Mouse (Mus musculus) layer of hippocampus, postnatal 25 days (tissue): ENCODE results near the gene Nudt3. TPM values are rescaled to one million over a fixed set of nuclear protein-coding genes. Genes with fewer than 3 reads are reported as not detected.

Experiments used
- DNase-seq, 2 experiments: peaks; one replicate each; pipeline ENCODE4 v3.0.0; 2022; ENCODE audit warnings: mixed read lengths in 2 of 2, low spot score in 1 of 2; ENCODE audit errors: extremely low spot score in 1 of 2
- total RNA-seq, 2 experiments: library from RNA; stranded (reverse); gene quantifications; 2 replicates each; pipeline ENCODE4 v1.2.3; 2021

Nudt3 gene
- total RNA-seq, 2 experiments from 2014 or later, result 534 to 560 TPM

DNA sequence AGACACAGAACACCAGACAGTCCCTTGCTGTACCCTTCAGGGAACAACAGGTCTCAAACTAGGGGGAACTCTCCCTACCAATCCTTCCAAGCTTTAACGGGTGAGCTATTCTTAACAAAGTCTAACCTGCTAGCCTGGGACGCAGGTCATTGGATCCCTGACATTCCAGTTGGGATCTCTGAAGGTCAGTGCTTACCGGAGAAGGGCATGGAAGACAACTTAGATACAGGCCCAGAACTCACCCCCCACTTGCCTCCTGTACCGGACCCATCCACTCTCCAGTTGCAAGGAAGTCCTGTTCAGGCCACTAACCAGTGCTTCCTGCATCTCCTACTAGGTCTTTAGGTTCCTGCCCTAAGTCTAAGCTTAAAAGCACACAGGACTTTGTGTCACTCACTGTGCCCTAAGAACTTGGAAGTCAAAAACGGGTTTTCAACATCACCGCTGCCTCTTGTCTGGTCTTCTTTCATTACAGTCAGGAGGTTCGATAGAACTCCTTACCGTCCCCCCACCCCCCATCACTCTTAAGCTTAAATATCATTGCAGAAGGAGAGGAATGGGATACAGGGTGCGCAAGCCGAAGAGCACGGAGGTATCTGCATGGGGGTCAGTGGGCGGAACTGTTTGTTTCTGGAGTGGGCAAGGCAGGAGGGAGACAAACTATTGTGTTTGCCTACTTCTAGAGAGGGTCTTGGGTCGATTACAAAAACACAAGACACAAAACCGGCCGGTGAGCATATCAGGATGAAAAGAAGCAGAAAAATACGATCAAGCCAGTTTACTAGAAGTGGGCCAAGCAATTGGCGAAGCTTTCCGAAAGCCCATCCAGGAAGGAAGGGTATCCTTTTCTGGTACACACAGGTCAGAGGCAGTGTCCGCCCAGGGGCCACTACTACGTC, 69.0 kb downstream of the Nudt3 start:
- no peak for DNase-seq

DNA sequence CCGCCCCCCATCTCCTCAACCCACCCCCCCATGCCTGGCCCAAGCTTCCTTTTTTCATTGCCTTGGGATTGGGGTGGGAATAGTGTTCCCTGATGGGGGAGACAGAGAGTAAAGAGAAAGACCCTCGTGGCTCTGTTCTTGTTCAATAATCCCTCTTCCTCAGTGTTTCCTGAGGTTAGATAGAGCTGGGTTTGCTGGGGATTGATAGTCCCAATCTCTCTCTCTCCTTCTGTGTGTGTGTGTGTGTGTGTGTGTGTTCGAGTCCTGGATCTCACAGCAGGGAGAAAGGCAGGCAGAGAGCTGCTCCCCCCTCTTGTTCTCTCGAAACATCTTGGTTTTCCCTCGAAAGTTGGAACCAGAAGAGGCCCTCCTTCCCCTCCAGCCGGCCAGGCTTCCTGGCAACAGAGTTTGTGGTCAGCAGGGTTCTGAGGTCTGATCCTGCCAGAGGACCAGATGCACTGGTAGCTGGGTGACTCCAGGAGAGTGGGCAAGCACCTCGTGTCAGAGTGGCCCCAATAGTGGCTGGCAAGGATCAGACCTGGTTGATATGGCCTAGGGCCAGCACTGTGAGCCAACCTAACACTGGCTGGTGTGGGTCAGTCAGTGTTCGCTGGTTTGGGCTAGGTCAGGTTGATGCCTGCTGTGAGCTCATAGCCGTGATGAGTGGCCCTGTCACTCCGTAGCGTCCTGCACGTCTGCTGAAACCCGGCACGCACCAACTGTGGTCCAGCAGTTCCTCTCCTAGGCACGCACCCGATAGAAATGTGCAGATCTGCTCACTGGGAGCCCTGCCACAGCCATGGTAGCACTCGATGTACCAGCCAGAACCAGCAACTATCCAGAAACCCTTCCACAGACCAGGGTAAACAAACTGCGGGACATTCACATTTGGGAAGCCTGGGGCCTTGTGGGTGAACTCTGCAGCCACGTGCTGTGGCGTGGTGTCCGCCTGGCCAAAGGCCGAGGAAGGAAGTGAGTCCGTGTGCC, 70.8 kb downstream of the Nudt3 start:
- no peak for DNase-seq

DNA sequence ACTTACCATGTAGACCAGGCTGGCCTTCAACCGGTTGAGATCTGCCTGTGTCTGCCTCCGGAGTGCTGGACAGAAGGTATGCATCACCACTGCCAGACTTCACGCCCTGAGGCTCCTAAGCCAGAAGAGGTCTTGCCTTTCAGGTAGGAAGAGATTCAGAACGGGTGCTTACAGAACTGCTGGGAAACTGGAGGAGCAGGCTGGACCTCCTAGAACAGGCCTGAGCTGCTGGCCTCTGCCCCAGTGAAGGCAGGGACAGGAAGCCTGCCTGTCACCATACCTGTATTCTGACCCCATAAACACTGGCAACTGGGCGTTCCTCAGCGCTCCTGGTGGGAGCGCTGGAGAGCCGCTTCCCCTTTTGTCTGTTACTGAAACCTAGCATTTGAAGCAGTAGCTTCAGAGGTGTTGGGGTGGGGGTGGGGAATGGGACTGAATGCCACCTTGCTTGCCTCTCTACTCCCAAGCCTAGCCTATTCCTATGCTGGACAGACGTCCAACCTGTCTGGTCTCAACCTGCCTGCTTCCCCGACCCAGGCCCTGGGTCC, 71.8 kb downstream of the Nudt3 start:
- DNase-seq, result no peak

DNA sequence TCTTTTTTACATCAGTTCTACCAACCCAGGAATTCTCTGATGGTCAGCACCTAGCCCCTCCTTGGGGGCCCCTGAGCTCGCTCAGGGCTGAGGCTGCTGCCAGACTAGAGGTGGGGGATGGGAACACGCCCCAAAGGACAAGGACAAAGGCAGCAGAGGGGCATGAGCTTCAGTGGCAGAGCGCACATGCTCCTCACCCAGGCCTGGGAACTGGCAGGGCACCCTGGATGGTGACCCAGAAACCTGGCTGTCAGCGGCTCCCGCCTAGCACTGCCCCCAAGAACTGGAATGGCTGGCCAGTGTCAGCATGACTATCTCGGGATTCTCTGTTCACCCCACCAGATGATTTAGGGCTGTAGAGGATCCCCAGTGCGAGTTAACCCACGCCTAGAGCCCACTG, 74.1 kb downstream of the Nudt3 start:
- DNase-seq, result no peak

DNA sequence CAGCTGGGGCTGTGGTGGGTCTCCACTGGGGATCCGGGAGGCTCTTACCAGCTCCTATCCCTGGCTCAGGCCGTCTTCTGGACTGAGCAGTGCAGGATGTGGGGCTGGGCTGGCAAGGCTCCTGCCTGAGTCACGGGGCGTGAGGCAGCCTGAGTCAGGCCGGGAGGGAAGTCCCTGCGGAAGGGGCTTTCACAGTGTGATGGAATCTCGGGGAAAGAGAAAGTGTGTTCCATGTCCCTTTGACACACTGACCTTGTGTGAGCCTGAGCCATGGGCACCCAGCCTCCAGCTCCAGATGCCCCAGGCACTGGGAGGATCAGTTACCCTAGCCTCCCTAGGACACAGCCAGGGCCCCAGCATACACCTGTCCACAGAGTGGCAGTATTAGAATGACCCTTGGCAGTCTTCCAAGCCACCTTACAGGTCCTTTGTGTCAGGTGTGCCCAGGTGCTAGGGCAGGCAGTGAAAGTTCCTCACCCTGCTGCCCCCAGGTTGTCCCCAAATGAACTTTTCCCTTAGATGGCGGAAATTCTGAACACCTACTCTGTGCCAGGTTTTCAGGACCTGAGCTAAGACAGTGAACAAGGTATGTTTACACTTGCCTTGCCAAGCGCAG, 75.9 kb downstream of the Nudt3 start:
- no peak for DNase-seq

DNA sequence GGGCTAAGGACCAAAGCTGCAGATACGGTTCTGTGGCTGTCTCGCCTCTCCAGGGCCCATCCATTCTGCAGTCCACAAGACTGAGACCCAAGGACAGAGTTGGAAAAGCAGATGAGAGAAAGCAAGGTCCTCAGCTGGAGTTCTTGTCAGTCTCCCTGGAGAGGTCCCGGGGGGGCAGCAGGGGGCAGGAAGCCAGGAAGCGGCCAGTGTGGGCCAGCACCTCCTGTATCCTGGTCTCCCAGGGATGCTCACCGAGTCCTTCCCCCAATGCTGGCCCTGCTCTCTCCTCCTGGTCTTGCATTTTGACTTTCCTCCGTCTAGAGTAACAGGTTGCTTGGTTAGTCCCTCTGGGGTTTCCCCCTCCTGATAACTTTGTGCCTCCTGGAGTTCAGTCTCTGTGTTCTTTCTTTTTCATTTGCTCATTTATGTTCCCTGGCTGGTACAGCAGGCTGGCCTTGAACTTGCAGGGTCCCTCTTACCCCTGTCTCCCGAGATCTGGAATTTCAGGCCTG, 76.7 kb downstream of the Nudt3 start:
- no peak for DNase-seq

DNA sequence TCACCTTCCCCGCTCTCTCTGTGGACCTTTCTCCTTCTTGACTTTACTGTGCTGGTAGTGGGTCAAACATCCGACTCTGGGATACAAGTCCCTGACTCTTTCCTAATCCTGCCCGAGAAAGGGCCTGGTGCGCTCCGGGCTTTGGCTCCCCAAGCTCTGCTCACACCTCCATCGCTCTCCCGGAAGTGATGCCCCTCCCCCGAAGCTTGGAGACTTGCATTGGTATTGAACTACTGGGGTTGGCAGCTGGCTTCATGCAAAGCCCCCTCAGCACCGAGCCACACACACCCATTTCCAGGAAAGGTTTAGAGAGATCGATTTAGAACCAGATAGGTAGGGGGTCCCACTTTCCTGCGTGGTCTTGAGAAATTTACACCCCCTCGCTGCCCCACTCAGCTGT, 77.3 kb downstream of the Nudt3 start:
- DNase-seq, result no peak

DNA sequence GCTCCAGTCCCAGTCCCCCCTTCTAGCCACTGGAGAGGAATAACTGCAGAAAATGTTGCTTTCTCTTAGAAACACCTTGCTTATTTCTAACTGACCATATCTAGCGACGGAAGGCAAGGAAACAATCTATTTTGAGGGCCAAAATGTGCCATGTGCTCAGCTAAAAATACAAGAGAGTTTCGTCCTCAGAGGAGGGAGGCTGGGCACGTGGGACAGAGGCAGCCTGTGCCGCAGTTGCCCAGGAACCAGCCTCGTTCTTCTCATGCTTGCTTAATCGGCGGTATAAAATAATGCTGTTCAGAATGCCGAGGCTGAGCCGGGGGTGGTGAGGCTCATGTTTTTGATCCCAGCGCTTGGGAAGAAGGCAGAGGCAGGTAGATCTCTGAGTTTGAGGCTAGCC, 78.7 kb downstream of the Nudt3 start:
- DNase-seq, result no peak

DNA sequence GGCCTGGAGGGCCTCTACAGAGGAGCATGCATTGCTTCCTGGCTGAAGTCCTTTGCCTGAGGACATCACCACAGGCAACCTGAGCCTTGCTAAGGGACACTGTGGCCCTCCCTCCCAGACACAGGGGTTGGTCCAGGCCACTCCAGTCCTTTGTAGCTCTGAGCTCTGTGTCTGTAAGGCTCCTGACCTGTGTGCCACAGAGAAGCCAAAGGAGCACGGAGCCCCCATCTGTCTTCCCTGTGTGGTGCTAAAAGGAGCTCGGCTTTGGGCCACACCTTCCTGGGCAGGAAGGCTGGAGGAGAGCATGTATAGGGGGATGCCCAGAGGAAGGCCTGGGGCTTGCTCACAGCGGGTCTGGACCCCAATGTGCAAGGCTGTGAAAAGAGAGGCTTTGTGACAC, 81.3 kb downstream of the Nudt3 start:
- DNase-seq, result no peak

DNA sequence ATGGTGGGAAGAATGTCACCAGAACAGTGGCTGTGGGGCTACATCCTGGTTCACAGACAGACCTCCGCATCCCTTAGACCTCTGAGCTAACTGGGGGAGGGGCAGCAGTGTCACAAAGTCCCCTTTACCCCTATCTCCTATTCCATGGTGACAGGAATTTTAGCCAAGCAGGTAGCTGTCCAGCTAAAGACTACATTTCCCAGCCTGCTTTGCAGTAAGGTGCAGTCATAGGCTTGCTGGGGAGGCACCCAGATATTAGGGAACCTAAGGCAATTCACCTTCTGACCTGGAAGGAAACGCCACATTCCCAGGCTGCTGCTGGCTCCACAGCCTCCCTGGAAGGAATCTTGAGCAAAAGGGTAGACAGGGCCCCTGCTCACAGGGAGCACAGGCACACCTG, 82.0 kb downstream of the Nudt3 start:
- no peak for DNase-seq

DNA sequence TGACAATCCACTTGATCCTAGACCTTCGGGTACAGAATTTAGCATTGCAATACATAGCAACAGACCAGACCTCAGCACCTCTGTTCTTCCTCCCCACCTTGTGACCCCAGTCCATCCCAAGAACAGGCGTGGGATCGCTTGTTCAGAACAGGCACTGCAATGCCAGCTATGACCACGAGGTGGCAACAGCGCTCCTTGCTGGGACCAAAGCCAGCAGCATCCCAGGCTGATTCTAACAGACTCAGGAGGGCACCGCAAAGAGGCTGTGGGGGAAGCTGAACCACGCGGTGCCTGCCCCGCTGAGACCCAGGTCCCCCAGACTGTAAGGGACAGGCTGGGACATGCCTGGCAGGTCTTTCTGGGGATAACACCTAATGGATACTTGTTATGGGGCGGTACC, 88.6 kb downstream of the Nudt3 start:
- peak; percentile 94 to 98 for DNase-seq

DNA sequence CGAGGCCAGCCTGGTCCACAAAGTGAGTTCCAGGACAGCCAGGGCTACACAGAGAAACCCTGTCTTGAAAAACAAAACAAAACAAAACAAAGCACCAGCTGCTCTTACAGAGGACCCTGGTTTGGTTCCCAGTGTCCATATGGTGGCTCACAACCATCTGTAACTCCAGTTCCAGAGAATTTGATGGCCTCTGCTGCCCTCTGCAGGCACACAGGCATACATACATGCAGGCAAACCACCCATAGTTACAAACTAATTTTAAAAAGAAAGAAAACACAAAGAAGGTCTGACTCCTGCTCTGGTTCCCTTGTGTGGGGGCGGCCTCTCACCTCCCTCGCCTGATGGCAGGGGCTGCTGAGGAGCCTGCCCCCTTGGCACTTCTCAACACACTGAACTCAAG, 89.9 kb downstream of the Nudt3 start:
- DNase-seq, result no peak

DNA sequence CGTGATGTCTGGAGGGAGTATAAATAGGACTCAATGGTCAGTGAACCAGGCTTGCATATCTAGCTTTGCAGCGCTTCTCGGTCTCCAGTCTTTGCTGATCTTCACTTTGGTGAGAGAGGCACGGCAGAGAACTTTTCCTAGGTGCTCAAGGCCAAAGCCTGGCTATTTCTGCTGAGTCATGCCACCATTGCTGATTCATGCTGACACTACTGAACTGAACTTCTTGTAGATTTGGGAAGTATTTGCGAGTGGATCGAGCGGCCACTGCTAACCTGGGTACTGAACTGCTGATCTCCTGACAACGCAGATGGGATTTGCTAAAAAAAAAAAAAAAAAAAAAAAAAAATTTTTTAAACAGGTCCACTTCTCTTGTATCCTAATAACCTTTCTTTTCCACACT, 91.2 kb downstream of the Nudt3 start:
- DNase-seq, result no peak

Other genes with a start within 250 kb of the Nudt3 start
- 10 to 100 TPM; 10.3 to 12.2 TPM for gene Grm4, start 102.1 kb downstream of the Nudt3 start, total RNA-seq
- 10 to 100 TPM; 33.6 to 35.7 TPM for gene Hmga1, start 67.0 kb downstream of the Nudt3 start, total RNA-seq
- gene AI413582, start 57.7 kb downstream of the Nudt3 start, total RNA-seq, result 10 to 100 TPM; 65.6 to 69.5 TPM
- 1 to 10 TPM in 1 of 2 experiments, not detected in 1; 1.5 TPM for gene RPS10-NUDT3, start 11.7 kb upstream of the Nudt3 start, total RNA-seq
- gene Rps10, start 13.2 kb upstream of the Nudt3 start, total RNA-seq, result 100 to 1,000 TPM; 437 to 494 TPM
- 100 to 1,000 TPM; 302 to 321 TPM for gene Pacsin1, start 32.0 kb upstream of the Nudt3 start, total RNA-seq
- not detected for gene Spdef, start 105.5 kb upstream of the Nudt3 start, total RNA-seq
- gene D17Wsu92e, start 197.2 kb upstream of the Nudt3 start, total RNA-seq, result 100 to 1,000 TPM; 173 to 183 TPM
- 10 to 100 TPM; 61.5 TPM for gene Snrpc, start 214.7 kb upstream of the Nudt3 start, total RNA-seq
- 10 to 100 TPM; 16.3 to 16.5 TPM for gene Uhrf1bp1, start 232.9 kb upstream of the Nudt3 start, total RNA-seq